Mouse (Mus musculus): ENCODE data around the gene Runx2. TPM values are rescaled to one million over a fixed set of nuclear protein-coding genes. Genes with fewer than 3 reads are reported as not detected.

Runx2 gene
- total RNA-seq, 2 experiments from 2014 or later: 6.1 to 6.6 TPM

GRCm38 (mm10) chr17:44609897-44610641 lies 204.5 kb downstream of the Runx2 start:
- no peak for DNase-seq (ENCODE audit: low spot score in 2 of 2)
- intact Hi-C loops (cut with DNase I): loop anchor here (10.0 kb wide), 1 partner anchor 125 kb away; no protein-coding TSS in a partner anchor

GRCm38 (mm10) chr17:44609356-44609755 lies 205.2 kb downstream of the Runx2 start:
- intact Hi-C loops (cut with DNase I): no loop called here
- DNase-seq (ENCODE audit: low spot score in 2 of 2): no peak

- intact Hi-C loops (cut with DNase I): no loop called here
- DNase-seq (ENCODE audit: low spot score in 2 of 2): no peak
These were observed 205.7 kb downstream of the Runx2 start for GRCm38 (mm10) chr17:44608907-44609306.

- intact Hi-C loops (cut with DNase I): no loop called here
- DNase-seq (ENCODE audit: low spot score in 2 of 2): no peak
These were observed 207.2 kb downstream of the Runx2 start for GRCm38 (mm10) chr17:44607383-44607782.

- no peak for DNase-seq (ENCODE audit: low spot score in 2 of 2)
- intact Hi-C loops (cut with DNase I): no loop called here
These were observed 208.4 kb downstream of the Runx2 start for GRCm38 (mm10) chr17:44606245-44606644.

- intact Hi-C loops (cut with DNase I): no loop called here
- no peak for DNase-seq (ENCODE audit: low spot score in 2 of 2)
These were observed 208.8 kb downstream of the Runx2 start for GRCm38 (mm10) chr17:44605749-44606148.

GRCm38 (mm10) chr17:44603170-44603569 lies 211.4 kb downstream of the Runx2 start:
- intact Hi-C loops (cut with DNase I): no loop called here
- DNase-seq (ENCODE audit: low spot score in 2 of 2): no peak

GRCm38 (mm10) chr17:44601317-44602021 lies 213.1 kb downstream of the Runx2 start:
- intact Hi-C loops (cut with DNase I): no loop called here
- no peak for DNase-seq (ENCODE audit: low spot score in 2 of 2)

- DNase-seq (ENCODE audit: low spot score in 2 of 2): no peak
- intact Hi-C loops (cut with DNase I): no loop called here
These were observed 214.7 kb downstream of the Runx2 start for GRCm38 (mm10) chr17:44599856-44600255.

- intact Hi-C loops (cut with DNase I): no loop called here
- no peak for DNase-seq (ENCODE audit: low spot score in 2 of 2)
These were observed 215.5 kb downstream of the Runx2 start for GRCm38 (mm10) chr17:44599132-44599531.

- intact Hi-C loops (cut with DNase I): no loop called here
- no peak for DNase-seq (ENCODE audit: low spot score in 2 of 2)
These were observed 216.6 kb downstream of the Runx2 start for GRCm38 (mm10) chr17:44597918-44598504.

GRCm38 (mm10) chr17:44592737-44593090 lies 221.9 kb downstream of the Runx2 start:
- intact Hi-C loops (cut with DNase I): no loop called here

GRCm38 (mm10) chr17:44592067-44592736 lies 222.4 kb downstream of the Runx2 start:
- intact Hi-C loops (cut with DNase I): no loop called here

More at GRCm38 (mm10) chr17:44592737-44593090, 221.9 kb downstream of the Runx2 start:
- DNase-seq (ENCODE audit: low spot score in 2 of 2): no peak

GRCm38 (mm10) chr17:44588470-44588869 lies 226.1 kb downstream of the Runx2 start:
- intact Hi-C loops (cut with DNase I): no loop called here
- DNase-seq (ENCODE audit: low spot score in 2 of 2): no peak

More at GRCm38 (mm10) chr17:44592067-44592736, 222.4 kb downstream of the Runx2 start:
- DNase-seq (ENCODE audit: low spot score in 2 of 2): no peak

GRCm38 (mm10) chr17:44588020-44588419 lies 226.6 kb downstream of the Runx2 start:
- intact Hi-C loops (cut with DNase I): no loop called here

GRCm38 (mm10) chr17:44586196-44586595 lies 228.4 kb downstream of the Runx2 start:
- no peak for DNase-seq (ENCODE audit: low spot score in 2 of 2)
- intact Hi-C loops (cut with DNase I): no loop called here

More at GRCm38 (mm10) chr17:44588020-44588419, 226.6 kb downstream of the Runx2 start:
- DNase-seq (ENCODE audit: low spot score in 2 of 2): no peak

GRCm38 (mm10) chr17:44584781-44585180 lies 229.8 kb downstream of the Runx2 start:
- intact Hi-C loops (cut with DNase I): no loop called here

GRCm38 (mm10) chr17:44577791-44578190 lies 236.8 kb downstream of the Runx2 start:
- no peak for DNase-seq (ENCODE audit: low spot score in 2 of 2)
- intact Hi-C loops (cut with DNase I): no loop called here

More at GRCm38 (mm10) chr17:44584781-44585180, 229.8 kb downstream of the Runx2 start:
- no peak for DNase-seq (ENCODE audit: low spot score in 2 of 2)

GRCm38 (mm10) chr17:44570899-44571298 lies 243.7 kb downstream of the Runx2 start:
- intact Hi-C loops (cut with DNase I): no loop called here
- DNase-seq (ENCODE audit: low spot score in 2 of 2): no peak
